Mouse (Mus musculus) hindbrain, embryonic 13.5 days (tissue): Measurements from ENCODE around the gene 1700001K19Rik. TPM values are rescaled to one million over a fixed set of nuclear protein-coding genes. Genes with fewer than 3 reads are reported as not detected.
"Not testable (repeated sequence)": the region's sequence is repeated elsewhere in the genome, so short reads cannot be mapped to it uniquely, and the experiment has no call there.

Source experiments
- ATAC-seq: fragments of 200-750 bp; cut with Nextera tagmentation; 2 replicates; pipeline ENCODE4 v1.8.0; 2017; ENCODE audit warnings: moderate TSS enrichment; ENCODE audit not compliant: low FRiP score
- H3K27ac ChIP-seq: fragments of 300-500 bp; sonication (generic); 2 replicates; pipeline ENCODE4 v1.5.1; 2015; ENCODE audit warnings: inconsistent platforms, mild to moderate bottlenecking, moderate library complexity
- H3K27me3 ChIP-seq: fragments of 300-500 bp; sonication (generic); 2 replicates; pipeline ENCODE4 v1.6.1; 2015; ENCODE audit warnings: mild to moderate bottlenecking, inconsistent platforms
- H3K36me3 ChIP-seq: fragments of 300-500 bp; sonication (generic); 2 replicates; pipeline ENCODE4 v1.6.1; 2015; ENCODE audit warnings: mild to moderate bottlenecking, inconsistent platforms
- H3K4me1 ChIP-seq: fragments of 300-500 bp; sonication (generic); replicated peaks from 2 replicates; pipeline ENCODE4 v1.6.1; 2015; ENCODE audit warnings: inconsistent platforms
- H3K4me2 ChIP-seq: fragments of 300-500 bp; sonication (generic); 2 replicates; pipeline ENCODE4 v1.6.1; 2015; ENCODE audit warnings: inconsistent platforms, mild to moderate bottlenecking, moderate library complexity
- H3K4me3 ChIP-seq: fragments of 300-500 bp; sonication (generic); 2 replicates; pipeline ENCODE4 v1.5.1; 2015; ENCODE audit warnings: mild to moderate bottlenecking, inconsistent platforms
- H3K9ac ChIP-seq: fragments of 300-500 bp; sonication (generic); 2 replicates; pipeline ENCODE4 v1.6.1; 2015; ENCODE audit warnings: mild to moderate bottlenecking, inconsistent platforms
- H3K9me3 ChIP-seq: fragments of 300-500 bp; sonication (generic); 2 replicates; pipeline ENCODE4 v1.6.1; 2016; ENCODE audit warnings: inconsistent platforms
- WGBS: fragments of 180-500 bp; shearing (Covaris S2); methylation state at CpG from one replicate; pipeline ENCODE4 v1.1.7; 2015; 5-methylcytosine and 5-hydroxymethylcytosine counted together
- polyA plus RNA-seq: library from polyadenylated mRNA; unstranded; fragments of >200 nt; fragmentation: Nextera tagmentation; extraction: Ambion mirVana; gene quantifications from 2 replicates; pipeline ENCODE4 v1.2.1, GENCODE M21; 2015

Gene 1700001K19Rik
- polyA plus RNA-seq, 1 experiment from 2014 or later = 0.35 TPM

DNA sequence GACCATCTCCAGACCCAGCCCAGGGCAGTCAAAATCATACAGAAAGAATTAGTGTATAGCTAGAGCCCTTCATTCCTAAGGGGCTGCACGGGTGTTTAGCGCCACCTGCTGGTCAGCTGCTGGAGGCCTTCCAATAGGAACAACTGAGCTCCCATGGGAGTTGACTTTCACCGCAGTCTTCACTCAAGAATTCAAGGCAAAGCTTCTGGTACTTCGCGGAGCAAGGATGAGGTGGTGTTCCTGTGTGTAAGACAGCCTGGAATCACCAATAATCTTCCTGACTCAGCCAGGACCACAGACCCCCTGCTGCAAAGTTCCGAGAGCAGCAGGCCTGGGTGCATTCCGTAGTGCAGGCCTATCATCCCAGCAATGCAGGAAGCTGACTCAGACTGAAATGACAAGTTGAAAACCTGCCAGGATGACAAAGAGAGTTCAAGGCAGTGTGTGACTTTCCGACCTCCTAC is 20.6 kb upstream of the 1700001K19Rik start:
- Histone ChIP-seq H3K9me3 (no peaks in the 10 kb centered on the region), H3K4me1 (peaks cover 21% of the 10 kb centered on the region), H3K9ac (no peak overlapping the region), H3K27ac (no peak overlapping the region), H3K27me3 (peaks cover 5% of the 10 kb centered on the region; the same call in 1 of the 2 replicates), H3K36me3 (no peaks in the 10 kb centered on the region), H3K4me3 (no peak overlapping the region), H3K4me2 (no peak overlapping the region)
- 0 out of 2 replicates have a peak, but pooled peaks have one; percentile 31 for ATAC-seq
- 28% methylated on average over 8 of the region's 8 CpGs for WGBS

DNA sequence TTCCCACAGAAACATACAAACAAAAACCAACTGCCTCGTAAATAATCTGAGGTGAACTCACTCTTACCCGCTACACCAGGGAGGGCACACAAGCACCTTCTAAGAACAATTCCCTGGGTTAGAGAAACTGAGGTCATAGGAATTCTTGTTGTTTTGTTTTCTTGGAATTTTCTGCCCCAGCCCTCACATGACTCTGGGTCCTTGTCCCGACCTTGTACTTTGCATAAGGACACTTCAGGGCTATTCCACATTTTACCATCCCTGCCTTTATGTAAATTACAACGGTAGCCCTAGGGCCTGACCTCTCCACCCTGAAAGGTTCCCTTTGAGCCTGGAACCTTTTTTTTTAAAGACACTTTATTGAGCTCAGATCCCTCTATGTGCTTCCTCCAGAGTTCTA is 20.1 kb upstream of the 1700001K19Rik start, which contains the start of gene Hsp90aa1:
Gene Hsp90aa1 (minus strand): TSS at position 173 of the 400 bp plus-strand sequence.
- H3K4me1 ChIP-seq = peaks cover 21% of the 10 kb centered on the region
- H3K9me3 ChIP-seq = no peaks in the 10 kb centered on the region
- 0 out of 2 replicates have a peak within 1 kb of the TSS, but pooled peaks have one; percentile 4 for H3K9ac ChIP-seq
- no peak within 1 kb of the TSS for H3K27ac ChIP-seq
- WGBS = 54% methylated on average over 4 of the region's 4 CpGs
- 0 out of 2 replicates have a peak, but pooled peaks have one; percentile 4 for ATAC-seq
- no peaks in the 10 kb centered on the region for H3K36me3 ChIP-seq
- no peak within 1 kb of the TSS for H3K4me2 ChIP-seq
- no peak within 1 kb of the TSS for H3K4me3 ChIP-seq
- peaks cover 5% of the 10 kb centered on the region; the same call in 1 of the 2 replicates for H3K27me3 ChIP-seq

DNA sequence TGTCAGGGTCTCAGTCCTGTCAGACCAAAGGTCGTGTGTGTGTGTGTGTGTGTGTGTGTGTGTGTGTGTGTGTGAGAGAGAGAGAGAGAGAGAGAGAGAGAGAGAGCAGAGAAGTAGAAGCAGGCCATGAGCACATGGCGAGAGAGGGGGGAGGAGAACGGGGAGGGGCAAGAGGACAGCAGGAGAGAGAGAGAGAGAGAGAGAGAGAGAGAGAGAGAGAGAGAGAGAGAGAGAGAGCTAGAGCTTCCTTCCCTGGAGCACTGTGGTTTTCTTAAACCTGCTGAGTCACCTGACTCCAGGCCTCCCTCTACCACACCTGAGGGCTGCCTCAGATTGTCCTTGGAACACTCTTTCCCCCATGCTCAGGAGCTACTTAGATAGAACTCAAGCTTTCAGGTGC is 18.9 kb upstream of the 1700001K19Rik start:
- H3K4me2 ChIP-seq, H3K36me3 ChIP-seq, H3K4me3 ChIP-seq, H3K9me3 ChIP-seq, H3K27ac ChIP-seq, H3K27me3 ChIP-seq, ATAC-seq: not testable (repeated sequence)
- Histone ChIP-seq H3K4me1 (peaks cover 17% of the 10 kb centered on the region), H3K9ac (0 out of 2 replicates have a peak overlapping the region, but pooled peaks have one; percentile 4)
- 38% methylated on average over 3 of the region's 3 CpGs for WGBS

DNA sequence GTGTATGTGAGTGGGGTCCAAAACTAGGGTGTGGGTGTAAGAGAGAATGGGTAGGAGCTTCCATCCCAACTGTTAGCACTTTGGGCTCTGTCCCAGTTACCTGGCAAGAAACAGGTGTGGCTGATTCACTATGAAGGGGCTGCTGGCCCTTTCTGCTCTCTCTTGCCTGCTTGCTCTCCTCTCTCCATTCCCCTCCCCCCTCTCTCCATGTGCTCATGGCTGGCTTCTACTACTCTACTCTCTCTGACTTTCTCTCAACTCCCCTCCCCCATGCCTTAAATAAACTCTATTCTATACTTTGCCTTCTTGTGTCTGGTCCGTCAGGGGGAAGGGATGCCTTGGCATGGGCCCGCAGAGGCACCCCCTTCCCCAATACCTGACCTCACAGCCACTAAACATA is 18.3 kb upstream of the 1700001K19Rik start:
- Histone ChIP-seq H3K27me3 (peaks cover 5% of the 10 kb centered on the region; the same call in 1 of the 2 replicates), H3K9ac (no peak overlapping the region), H3K4me3 (no peak overlapping the region), H3K4me1 (peaks cover 11% of the 10 kb centered on the region), H3K36me3 (no peaks in the 10 kb centered on the region), H3K9me3 (no peaks in the 10 kb centered on the region), H3K4me2 (no peak overlapping the region), H3K27ac (no peak overlapping the region)
- ATAC-seq = no peak
- WGBS = 73% methylated on average over 2 of the region's 2 CpGs

DNA sequence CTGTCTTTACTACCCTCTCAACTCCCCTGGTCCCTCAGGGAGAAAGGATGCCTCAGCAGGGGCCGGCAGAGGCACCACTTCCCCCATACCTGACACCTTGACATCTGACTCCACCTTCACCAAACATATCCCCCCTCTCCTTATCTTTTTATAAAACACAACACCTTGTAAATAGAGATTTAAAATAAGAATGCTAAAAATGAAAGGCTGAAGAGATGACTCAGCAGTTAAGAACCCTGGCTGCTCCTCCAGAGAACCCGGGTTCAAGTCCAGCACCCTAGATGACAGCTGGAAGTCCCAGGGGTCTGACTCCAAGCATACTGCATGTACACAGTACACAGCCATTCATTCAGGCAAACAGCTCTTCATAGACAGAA is 16.7 kb upstream of the 1700001K19Rik start:
- 61% methylated on average over 2 of the region's 2 CpGs for WGBS
- H3K9me3 ChIP-seq = no peaks in the 10 kb centered on the region
- H3K4me2 ChIP-seq = no peak overlapping the region
- peaks cover 7% of the 10 kb centered on the region for H3K36me3 ChIP-seq
- no peak overlapping the region for H3K9ac ChIP-seq
- no peak overlapping the region for H3K4me3 ChIP-seq
- H3K27me3 ChIP-seq = peaks cover 5% of the 10 kb centered on the region; the same call in 1 of the 2 replicates
- ATAC-seq = no peak
- no peak overlapping the region for H3K27ac ChIP-seq
- peaks cover 18% of the 10 kb centered on the region for H3K4me1 ChIP-seq

DNA sequence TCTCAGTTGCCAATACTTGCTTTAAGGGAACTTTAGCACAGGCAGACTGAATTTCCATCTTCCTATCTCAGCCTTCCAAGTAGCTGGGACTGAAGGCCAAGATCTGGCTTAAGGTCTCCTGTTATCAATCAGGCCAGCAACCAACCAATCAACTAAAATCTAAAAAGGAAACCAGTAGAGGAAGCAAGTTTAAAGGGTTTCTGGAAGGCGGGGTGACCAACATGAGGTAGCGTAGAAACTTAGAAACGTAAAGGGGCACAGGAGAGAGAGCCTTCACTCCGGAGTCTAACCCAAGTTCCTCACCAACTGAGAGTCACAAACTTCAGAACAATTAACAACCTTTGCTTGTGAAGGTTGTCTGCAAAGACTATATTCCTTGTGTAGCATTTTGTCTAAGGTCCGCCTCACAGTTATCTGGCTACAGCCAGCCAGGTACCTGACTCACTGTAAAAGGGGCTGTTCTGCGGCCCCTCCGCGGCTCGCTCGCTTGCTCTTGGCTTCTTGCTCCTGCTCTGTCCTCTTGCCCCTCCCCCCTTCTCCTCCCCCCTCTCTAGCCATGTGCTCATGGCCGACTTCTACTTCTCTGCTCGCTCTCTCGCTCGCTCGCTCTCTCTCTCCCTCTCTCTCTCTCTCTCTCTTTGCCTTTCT is 16.2 kb upstream of the 1700001K19Rik start:
- H3K4me2 ChIP-seq = no peak overlapping the region
- 52% methylated on average over 15 of the region's 15 CpGs for WGBS
- ATAC-seq = no peak
- H3K36me3 ChIP-seq = peaks cover 10% of the 10 kb centered on the region
- no peak overlapping the region for H3K27ac ChIP-seq
- no peaks in the 10 kb centered on the region for H3K9me3 ChIP-seq
- no peak overlapping the region for H3K4me3 ChIP-seq
- H3K4me1 ChIP-seq = peaks cover 21% of the 10 kb centered on the region
- no peaks in the 10 kb centered on the region for H3K27me3 ChIP-seq
- H3K9ac ChIP-seq = no peak overlapping the region; the same call in 1 of the 2 replicates

DNA sequence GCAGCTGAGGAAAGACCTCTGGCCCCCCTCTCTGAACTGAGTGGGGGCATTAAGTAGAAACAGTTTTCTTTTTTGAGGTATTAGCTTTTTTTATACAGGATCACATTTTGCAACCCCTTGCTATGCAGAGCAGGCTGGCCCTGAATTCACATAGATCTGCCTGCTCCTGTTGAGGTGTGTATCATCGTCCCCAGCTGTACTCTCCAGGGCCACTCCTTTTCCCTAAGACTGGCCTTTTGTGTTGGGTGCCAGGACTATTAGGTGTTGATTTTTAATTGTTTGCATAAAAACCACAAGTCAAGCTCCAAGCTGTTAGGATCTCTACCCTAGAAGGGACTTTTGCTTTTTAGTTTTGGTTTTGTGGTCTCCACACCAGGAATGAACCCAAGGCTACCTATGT is 15.7 kb upstream of the 1700001K19Rik start:
- H3K9me3 ChIP-seq = no peaks in the 10 kb centered on the region
- no peak overlapping the region for H3K4me3 ChIP-seq
- no peak overlapping the region for H3K27ac ChIP-seq
- no peak overlapping the region for H3K4me2 ChIP-seq
- WGBS = 76% methylated on average over 1 of the region's 1 CpGs
- H3K9ac ChIP-seq = no peak overlapping the region; the same call in 1 of the 2 replicates
- H3K27me3 ChIP-seq = no peaks in the 10 kb centered on the region
- peaks cover 14% of the 10 kb centered on the region for H3K36me3 ChIP-seq
- peaks cover 24% of the 10 kb centered on the region for H3K4me1 ChIP-seq
- ATAC-seq = no peak

DNA sequence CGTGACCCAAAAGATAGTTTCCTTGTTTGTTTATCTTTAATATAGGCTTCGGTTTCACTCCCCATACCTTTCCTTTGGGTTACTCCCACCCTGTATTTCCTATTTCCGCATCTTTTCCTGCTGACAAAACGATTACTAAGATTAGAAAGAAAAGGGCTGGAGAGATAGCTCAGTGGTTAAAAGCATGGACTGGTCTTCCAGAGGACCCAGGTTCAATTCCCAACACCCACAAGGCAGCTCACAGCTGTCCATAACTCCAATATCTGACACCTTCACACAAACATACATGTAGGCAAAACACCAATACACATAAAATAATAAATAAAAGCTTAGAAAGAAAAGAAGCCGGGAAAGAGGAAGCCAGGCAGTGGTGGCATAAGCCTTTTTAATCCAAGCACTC is 15.0 kb upstream of the 1700001K19Rik start:
- no peak overlapping the region for H3K9ac ChIP-seq
- WGBS = 72% methylated on average over 5 of the region's 5 CpGs
- H3K4me3 ChIP-seq = no peak overlapping the region
- no peaks in the 10 kb centered on the region for H3K27me3 ChIP-seq
- no peak for ATAC-seq
- H3K36me3 ChIP-seq = peaks cover 19% of the 10 kb centered on the region
- H3K27ac ChIP-seq = no peak overlapping the region
- H3K4me2 ChIP-seq = no peak overlapping the region
- no peaks in the 10 kb centered on the region for H3K9me3 ChIP-seq
- peaks cover 24% of the 10 kb centered on the region for H3K4me1 ChIP-seq

DNA sequence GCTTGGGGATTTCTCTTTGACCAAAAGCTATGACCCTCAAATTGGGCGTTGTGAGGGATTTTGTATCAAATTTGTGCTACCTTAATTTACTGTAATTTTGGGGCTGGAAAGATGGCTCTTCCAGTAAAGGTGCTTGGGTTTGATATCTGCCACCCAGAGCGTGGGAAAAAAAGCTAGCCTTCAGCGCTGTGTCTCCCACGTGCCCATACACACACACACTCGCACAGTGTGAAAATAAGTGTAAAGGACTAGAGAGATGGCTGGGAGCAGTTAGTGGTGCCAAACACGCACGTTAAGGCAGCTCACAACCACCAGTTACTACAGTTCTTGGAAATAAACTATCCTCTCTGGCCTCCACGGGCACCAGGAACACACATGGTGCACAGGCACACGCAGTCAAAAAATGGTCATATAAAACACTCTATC is 14.6 kb upstream of the 1700001K19Rik start:
- Histone ChIP-seq H3K9me3 (no peaks in the 10 kb centered on the region), H3K4me2 (peak overlapping the region; percentile 75), H3K36me3 (peaks cover 19% of the 10 kb centered on the region), H3K27me3 (no peaks in the 10 kb centered on the region), H3K9ac (peak overlapping the region; percentile 86), H3K27ac (peak overlapping the region; percentile 89), H3K4me3 (peak overlapping the region; percentile 97), H3K4me1 (peaks cover 24% of the 10 kb centered on the region)
- WGBS = 50% methylated on average over 9 of the region's 9 CpGs
- ATAC-seq = no peak

DNA sequence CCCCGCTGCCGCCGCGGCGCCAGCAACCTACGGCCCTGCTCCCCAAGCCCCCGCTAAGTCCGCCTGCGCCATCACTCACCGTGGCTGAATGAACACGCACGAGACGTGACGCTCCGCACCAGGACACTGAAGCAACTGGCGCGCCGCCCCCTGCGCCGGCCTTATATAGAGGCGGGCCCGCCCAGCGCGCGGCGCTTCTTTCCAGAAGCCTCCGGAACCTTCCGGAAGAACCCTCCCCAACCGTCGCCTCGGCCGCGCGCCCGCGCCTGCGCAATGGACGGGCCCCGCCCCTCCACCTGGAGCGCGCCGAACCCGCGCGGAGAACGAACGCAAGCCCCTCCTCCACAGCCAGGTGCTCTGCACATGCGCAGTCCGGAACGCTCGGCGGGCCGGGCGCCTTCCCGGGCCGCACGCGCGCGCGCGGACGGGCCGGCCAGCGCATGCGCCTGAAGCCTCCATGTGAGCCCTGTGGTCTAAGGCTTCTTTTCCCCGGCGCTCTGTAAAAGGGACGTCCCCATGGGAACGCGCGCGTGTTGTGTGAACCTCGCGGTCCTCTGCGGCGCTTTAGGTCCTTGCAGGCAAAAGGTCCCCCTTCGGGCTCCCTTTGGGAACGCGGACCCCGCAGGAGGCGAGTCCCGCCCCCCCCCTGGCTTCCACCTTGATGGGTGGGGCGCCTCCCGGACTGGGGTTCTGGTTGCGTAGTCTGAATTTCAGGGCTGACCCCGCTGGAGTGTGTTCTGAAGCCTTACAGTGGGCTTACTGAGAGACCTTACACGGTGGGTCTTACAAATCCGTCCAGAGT is 14.0 kb upstream of the 1700001K19Rik start:
- peak overlapping the region; percentile 97 for H3K4me3 ChIP-seq
- no peaks in the 10 kb centered on the region for H3K27me3 ChIP-seq
- peak overlapping the region; percentile 99 for H3K9ac ChIP-seq
- WGBS = under 1% methylated on average over 88 of the region's 89 CpGs
- peaks cover 24% of the 10 kb centered on the region for H3K4me1 ChIP-seq
- ATAC-seq = peak; percentile 97
- H3K9me3 ChIP-seq = no peaks in the 10 kb centered on the region
- peak overlapping the region; percentile 75 for H3K4me2 ChIP-seq
- H3K36me3 ChIP-seq = peaks cover 25% of the 10 kb centered on the region
- peak overlapping the region; percentile 99 for H3K27ac ChIP-seq

DNA sequence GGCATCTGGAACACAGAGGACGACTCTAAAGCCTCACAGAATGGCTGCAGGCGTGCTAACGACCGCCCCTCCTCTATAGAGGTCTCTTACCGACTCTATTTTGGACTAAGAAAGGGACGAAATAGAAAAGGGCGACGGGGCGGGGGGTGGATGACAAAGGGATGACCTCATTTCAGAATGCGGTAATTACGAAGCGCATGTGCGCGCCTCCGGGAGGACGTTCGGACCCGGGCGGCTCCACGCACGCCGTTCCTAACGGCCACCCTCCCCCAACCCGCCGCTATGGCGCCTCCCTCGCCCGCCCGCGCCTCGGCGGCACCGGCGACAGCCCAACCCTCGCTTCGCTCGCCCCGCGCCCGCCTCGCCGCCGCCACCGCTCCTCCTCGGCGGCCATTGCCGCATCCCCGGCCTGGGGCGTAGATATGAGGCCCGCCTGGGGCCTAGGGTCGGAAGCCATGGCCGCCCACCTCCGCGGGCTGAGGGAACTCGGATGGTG is 13.3 kb upstream of the 1700001K19Rik start:
- 0% methylated on average over 52 of the region's 55 CpGs for WGBS
- peak overlapping the region; percentile 63 for H3K4me2 ChIP-seq
- peak; percentile 79 for ATAC-seq
- H3K9me3 ChIP-seq = no peaks in the 10 kb centered on the region
- H3K4me3 ChIP-seq = peak overlapping the region; percentile 97
- H3K4me1 ChIP-seq = peaks cover 24% of the 10 kb centered on the region
- H3K9ac ChIP-seq = peak overlapping the region; percentile 99
- peak overlapping the region; percentile 99 for H3K27ac ChIP-seq
- H3K36me3 ChIP-seq = peaks cover 27% of the 10 kb centered on the region
- H3K27me3 ChIP-seq = no peaks in the 10 kb centered on the region

DNA sequence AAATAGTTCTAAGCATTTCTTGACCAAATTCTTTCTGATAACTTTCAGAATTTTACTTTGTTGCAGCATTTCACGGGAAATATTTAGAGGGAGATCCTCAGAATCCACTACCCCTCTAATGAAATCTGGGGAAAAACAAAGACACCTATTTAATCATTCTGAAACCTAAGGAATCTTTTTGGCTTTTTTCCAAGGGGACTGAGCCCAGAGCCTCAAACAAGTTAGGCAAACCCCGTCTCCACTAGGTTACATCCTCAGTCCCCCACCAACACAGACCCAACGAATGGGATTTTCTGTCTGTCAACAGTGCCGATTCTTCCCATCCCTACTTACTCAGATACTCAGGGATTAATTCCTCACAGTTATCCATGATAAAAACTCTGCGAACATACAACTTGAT is 11.0 kb upstream of the 1700001K19Rik start:
- not testable (repeated sequence) for H3K9me3 ChIP-seq, H3K27me3 ChIP-seq, ATAC-seq, H3K4me2 ChIP-seq, H3K4me3 ChIP-seq, H3K27ac ChIP-seq, H3K9ac ChIP-seq
- peaks cover 24% of the 10 kb centered on the region for H3K4me1 ChIP-seq
- 75% methylated on average over 5 of the region's 5 CpGs for WGBS
- peaks cover 50% of the 10 kb centered on the region for H3K36me3 ChIP-seq
